Mouse (Mus musculus) bone marrow, adult 2 months (tissue): ENCODE measurements around the gene Rps18.

Source experiments
- CTCF ChIP-seq: fragments of 200-500 bp; IDR thresholded peaks from 2 replicates; pipeline ENCODE4 v1.5.1; 2011; ENCODE audit warnings: low read length, control low read depth; ENCODE audit not compliant: control insufficient read depth, insufficient read depth
- POLR2A ChIP-seq: fragments of 200-500 bp; IDR thresholded peaks from 2 replicates; pipeline ENCODE4 v1.6.1; 2011; ENCODE audit warnings: low read depth, mild to moderate bottlenecking, control low read depth, low read length, borderline replicate concordance; ENCODE audit not compliant: control insufficient read depth

DNA sequence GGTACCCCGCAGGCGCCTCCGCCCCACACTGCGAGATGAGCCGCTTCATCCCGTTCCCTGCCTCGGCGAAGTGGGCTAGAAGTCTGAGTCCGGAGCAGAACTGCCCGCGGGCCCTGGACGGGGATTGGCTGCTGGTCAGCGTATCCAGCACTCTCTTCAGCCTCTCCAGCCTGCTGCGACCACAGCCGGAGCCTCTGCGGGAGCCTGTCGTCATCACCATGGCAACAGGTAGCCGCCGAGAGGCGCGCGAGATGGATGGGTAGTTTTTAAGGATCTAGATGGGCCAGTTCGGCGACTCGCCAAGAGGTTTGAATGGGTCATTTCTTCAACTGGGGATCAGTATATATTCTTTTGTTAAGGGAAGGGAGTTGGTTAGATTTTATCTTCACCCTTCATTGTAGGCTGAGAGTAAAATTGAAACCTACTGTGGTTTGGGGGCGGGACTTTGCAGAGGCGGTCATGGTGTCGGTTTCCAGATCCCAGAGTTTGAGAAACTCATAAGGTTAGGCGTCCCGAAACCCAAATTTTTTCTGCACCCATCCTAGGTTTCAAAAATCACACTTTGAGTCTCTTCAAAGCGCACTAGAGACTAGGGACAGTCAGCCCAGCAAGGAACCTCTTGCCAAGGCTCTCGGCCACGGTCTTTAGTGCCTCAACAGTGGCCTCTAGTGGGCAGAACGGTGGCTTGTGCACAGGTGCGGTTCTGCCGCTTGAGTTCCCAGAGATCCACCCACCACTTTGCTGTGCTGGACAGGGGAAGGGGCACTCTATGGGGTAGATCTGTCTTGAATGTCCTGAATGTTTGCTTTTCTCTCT lies 35.3 kb downstream of the Rps18 start:
- TF ChIP-seq POLR2A: peak; percentile 24; the same call in 1 of the 2 replicates
- TF ChIP-seq CTCF: peak; percentile 95
